Mouse (Mus musculus): Measurements from ENCODE around the gene Acsbg2. TPM values are rescaled to one million over a fixed set of nuclear protein-coding genes. Genes with fewer than 3 reads are reported as not detected.

The Acsbg2 gene
- total and polyA plus RNA-seq, 3 experiments = not detected

- H3K27ac ChIP-seq (ENCODE audit: control insufficient read depth, low read depth, low read length) = peak overlapping the region; percentile 2; the same call in 1 of the 2 replicates
- H3K9me3 ChIP-seq (replicated peaks; ENCODE audit: insufficient read depth, low read length) = no peaks in the 10 kb centered on the region
- H3K9ac ChIP-seq (ENCODE audit: control insufficient read depth, low read depth, low read length, poor library complexity, severe bottlenecking) = no peak overlapping the region
- H3K36me3 ChIP-seq (ENCODE audit: control insufficient read depth in 1 of 2, insufficient read depth in 2 of 2, low read length in 2 of 2) = peaks cover 0 to 6% of the 10 kb centered on the region in 2 experiments; a peak in 2 of 4 replicates
- no peaks in the 10 kb centered on the region for H3K27me3 ChIP-seq (ENCODE audit: control insufficient read depth in 1 of 2, insufficient read depth in 2 of 2, low read length in 2 of 2)
- H3K4me1 ChIP-seq (ENCODE audit: control insufficient read depth in 1 of 2, insufficient read depth in 2 of 2, low read length in 2 of 2) = peaks cover under 1 to 12% of the 10 kb centered on the region in 2 experiments; a peak in 3 of 4 replicates
- no peaks in the 10 kb centered on the region for H3K79me2 ChIP-seq (ENCODE audit: control insufficient read depth, insufficient read depth, low read length, poor library complexity)
- TF ChIP-seq RAD21 (IDR thresholded peaks at IDR 0.05; ENCODE audit: low read depth, low read length) = no peak
- TF ChIP-seq USF2 (IDR thresholded peaks at IDR 0.05; ENCODE audit: borderline replicate concordance in 1 of 2, insufficient read depth in 1 of 2, low read depth in 1 of 2, low read length in 2 of 2) = no peak
- DNase-seq (ENCODE audit: low read depth, low spot score) = peak; percentile 47
- no peak overlapping the region for H3K4me3 ChIP-seq (ENCODE audit: control insufficient read depth in 1 of 2, insufficient read depth in 1 of 2, low read depth in 2 of 2, low read length in 2 of 2)
Measured at GRCm38 (mm10) chr17:56884331-56884730, 10.1 kb upstream of the Acsbg2 start.

- peak overlapping the region; percentile 52 to 61 for H3K4me3 ChIP-seq (ENCODE audit: control insufficient read depth in 1 of 2, insufficient read depth in 1 of 2, low read depth in 2 of 2, low read length in 2 of 2)
- H3K79me2 ChIP-seq (ENCODE audit: control insufficient read depth, insufficient read depth, low read length, poor library complexity) = no peaks in the 10 kb centered on the region
- peak overlapping the region; percentile 59 for H3K9ac ChIP-seq (ENCODE audit: control insufficient read depth, low read depth, low read length, poor library complexity, severe bottlenecking)
- peak; percentile 87 for DNase-seq (ENCODE audit: low read depth, low spot score)
- no peak overlapping the region for H3K27ac ChIP-seq (ENCODE audit: control insufficient read depth, low read depth, low read length)
- peaks cover 0 to 11% of the 10 kb centered on the region in 2 experiments; a peak in 2 of 4 replicates for H3K4me1 ChIP-seq (ENCODE audit: control insufficient read depth in 1 of 2, insufficient read depth in 2 of 2, low read length in 2 of 2)
- H3K27me3 ChIP-seq (ENCODE audit: control insufficient read depth in 1 of 2, insufficient read depth in 2 of 2, low read length in 2 of 2) = no peaks in the 10 kb centered on the region
- peaks cover 0 to 6% of the 10 kb centered on the region in 2 experiments; a peak in 2 of 4 replicates for H3K36me3 ChIP-seq (ENCODE audit: control insufficient read depth in 1 of 2, insufficient read depth in 2 of 2, low read length in 2 of 2)
- H3K9me3 ChIP-seq (replicated peaks; ENCODE audit: insufficient read depth, low read length) = no peaks in the 10 kb centered on the region
- TF ChIP-seq MAX (IDR thresholded peaks at IDR 0.05; ENCODE audit: low read length) (no peak), MAFK (IDR thresholded peaks at IDR 0.05; ENCODE audit: borderline replicate concordance, low read depth, low read length) (no peak), MYB (IDR thresholded peaks at IDR 0.05; ENCODE audit: low read depth, low read length) (no peak), EP300 (IDR thresholded peaks at IDR 0.05; ENCODE audit: low read depth in 1 of 2, low read length in 2 of 2) (0 out of 4 replicates have a peak, but pooled peaks of 1 of the 2 experiments have one; percentile 10), UBTF (IDR thresholded peaks at IDR 0.05; ENCODE audit: borderline replicate concordance, insufficient read depth, low read depth, low read length) (no peak), RAD21 (IDR thresholded peaks at IDR 0.05; ENCODE audit: low read depth, low read length) (no peak), HCFC1 (IDR thresholded peaks at IDR 0.05; ENCODE audit: low read depth, low read length) (no peak), RCOR1 (IDR thresholded peaks at IDR 0.05; ENCODE audit: low read depth, low read length) (no peak), MEF2A (IDR thresholded peaks at IDR 0.05; ENCODE audit: extremely low read depth, insufficient replicate concordance, low read depth, low read length, poor library complexity, severe bottlenecking) (no peak), GABPA (IDR thresholded peaks at IDR 0.05; ENCODE audit: low read depth, low read length) (no peak), USF1 (IDR thresholded peaks at IDR 0.05; ENCODE audit: low read depth, low read length) (no peak), MAZ (IDR thresholded peaks at IDR 0.05; ENCODE audit: low read depth, low read length) (no peak), ZNF384 (IDR thresholded peaks at IDR 0.05; ENCODE audit: low read depth, low read length) (no peak), USF2 (IDR thresholded peaks at IDR 0.05; ENCODE audit: borderline replicate concordance in 1 of 2, insufficient read depth in 1 of 2, low read depth in 1 of 2, low read length in 2 of 2) (no peak), KAT2A (conservative IDR thresholded peaks at IDR 0.05; ENCODE audit: low read depth, low read length) (no peak), CHD2 (IDR thresholded peaks at IDR 0.05; ENCODE audit: low read length) (no peak), POLR2AphosphoS2 (IDR thresholded peaks at IDR 0.05; ENCODE audit: low read length) (peak; percentile 56; the same call in 1 of the 2 replicates), BHLHE40 (IDR thresholded peaks at IDR 0.05; ENCODE audit: borderline replicate concordance, low read depth, low read length) (peak; percentile 36; the same call in 1 of the 2 replicates), ELF1 (IDR thresholded peaks at IDR 0.05; ENCODE audit: low read depth, low read length) (no peak), ZMIZ1 (IDR thresholded peaks at IDR 0.05; ENCODE audit: low read depth, low read length) (peak; percentile 68), CTCF (IDR thresholded peaks at IDR 0.05 in 2 of 3, conservative IDR thresholded peaks at IDR 0.05 in 1 of 3; ENCODE audit: control insufficient read depth in 1 of 3, insufficient read depth in 1 of 3, low read depth in 2 of 3, low read length in 3 of 3, poor library complexity in 1 of 3, severe bottlenecking in 1 of 3) (no peak), POLR2AphosphoS5 (IDR thresholded peaks at IDR 0.05; ENCODE audit: borderline replicate concordance, low read depth, low read length) (no peak), TCF12 (IDR thresholded peaks at IDR 0.05; ENCODE audit: low read depth, low read length) (0 out of 2 replicates have a peak, but pooled peaks have one; percentile 25), NRF1 (IDR thresholded peaks at IDR 0.05; ENCODE audit: insufficient read depth, low read depth, low read length, poor library complexity, severe bottlenecking) (no peak), NELFE (IDR thresholded peaks at IDR 0.05; ENCODE audit: low read depth, low read length) (peak; percentile 54), SMC3 (IDR thresholded peaks at IDR 0.05; ENCODE audit: low read depth, low read length) (no peak), E2F4 (IDR thresholded peaks at IDR 0.05; ENCODE audit: borderline replicate concordance, low read depth, low read length) (no peak), JUND (IDR thresholded peaks at IDR 0.05; ENCODE audit: low read depth, low read length) (no peak), ETS1 (IDR thresholded peaks at IDR 0.05; ENCODE audit: low read depth, low read length) (0 out of 2 replicates have a peak, but pooled peaks have one; percentile 12), POLR2A (IDR thresholded peaks at IDR 0.05; ENCODE audit: control insufficient read depth in 1 of 2, insufficient read depth in 1 of 2, low read depth in 1 of 2, low read length in 2 of 2, poor library complexity in 1 of 2) (peak in 1 of 2 experiments; percentile 70; a peak in 2 of 4 replicates)
Measured at GRCm38 (mm10) chr17:56883612-56884011, 9.4 kb upstream of the Acsbg2 start.
